Mouse (Mus musculus): ENCODE measurements around the gene Mllt6.
"Not testable (repeated sequence)": the region's sequence is repeated elsewhere in the genome, so short reads cannot be mapped to it uniquely, and the experiment has no call there.

The Mllt6 gene

GRCm38 (mm10) chr11:97695712-97696401 is 32.6 kb downstream of the Mllt6 start:
- no peak for DNase-seq (ENCODE audit: low read depth, low spot score)

DNA sequence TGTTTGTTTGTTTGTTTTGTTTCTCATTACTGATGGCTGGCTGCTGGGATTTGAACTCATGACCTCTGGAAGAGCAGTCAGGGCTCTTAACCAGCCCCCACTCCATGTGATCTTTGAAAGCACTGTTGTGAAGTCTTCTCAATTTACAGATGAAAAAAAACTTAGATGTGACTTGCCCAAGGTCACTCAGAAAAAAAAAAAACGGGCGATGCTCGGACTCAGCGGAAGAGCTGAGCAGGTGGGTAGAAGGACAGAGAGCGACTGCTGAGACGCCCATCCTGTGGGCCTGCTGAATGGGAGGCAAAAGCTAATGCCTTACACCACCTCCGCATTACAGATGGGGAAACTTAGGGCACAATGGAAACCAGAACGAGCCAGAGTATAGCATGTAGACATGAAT is 33.5 kb downstream of the Mllt6 start:
- no peak for DNase-seq (ENCODE audit: low read depth, low spot score)

DNA sequence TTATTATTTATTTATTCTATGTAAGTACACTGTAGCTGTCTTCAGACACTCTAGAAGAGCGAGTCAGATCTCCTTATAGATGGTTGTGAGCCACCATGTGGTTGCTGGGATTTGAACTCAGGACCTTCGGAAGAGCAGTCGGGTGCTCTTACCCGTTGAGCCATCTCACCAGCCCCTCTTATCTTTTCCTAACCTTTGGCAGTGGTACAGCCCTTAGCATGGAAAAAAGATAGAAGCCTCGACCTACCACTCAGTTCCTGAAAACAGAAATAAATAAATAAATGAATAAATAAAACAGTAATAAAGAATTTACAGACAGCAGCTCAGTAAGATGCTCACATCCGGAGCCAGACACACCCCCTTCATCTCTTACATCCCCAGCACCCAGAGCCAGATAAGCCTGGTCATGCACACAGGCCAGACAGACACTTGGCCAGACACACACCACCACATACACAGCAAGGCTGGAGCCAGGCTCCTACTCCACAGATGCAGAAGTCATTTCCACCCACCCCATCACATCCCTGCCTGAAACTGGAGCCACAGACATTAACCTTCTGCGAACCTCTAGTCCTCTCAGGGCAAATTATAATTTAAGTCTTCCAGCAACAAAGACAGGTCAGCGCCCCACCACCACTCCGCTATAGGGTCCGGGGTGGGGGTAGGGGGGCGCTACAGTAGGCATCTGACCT is 34.1 kb downstream of the Mllt6 start:
- DNase-seq (ENCODE audit: low read depth, low spot score) = no peak

DNA sequence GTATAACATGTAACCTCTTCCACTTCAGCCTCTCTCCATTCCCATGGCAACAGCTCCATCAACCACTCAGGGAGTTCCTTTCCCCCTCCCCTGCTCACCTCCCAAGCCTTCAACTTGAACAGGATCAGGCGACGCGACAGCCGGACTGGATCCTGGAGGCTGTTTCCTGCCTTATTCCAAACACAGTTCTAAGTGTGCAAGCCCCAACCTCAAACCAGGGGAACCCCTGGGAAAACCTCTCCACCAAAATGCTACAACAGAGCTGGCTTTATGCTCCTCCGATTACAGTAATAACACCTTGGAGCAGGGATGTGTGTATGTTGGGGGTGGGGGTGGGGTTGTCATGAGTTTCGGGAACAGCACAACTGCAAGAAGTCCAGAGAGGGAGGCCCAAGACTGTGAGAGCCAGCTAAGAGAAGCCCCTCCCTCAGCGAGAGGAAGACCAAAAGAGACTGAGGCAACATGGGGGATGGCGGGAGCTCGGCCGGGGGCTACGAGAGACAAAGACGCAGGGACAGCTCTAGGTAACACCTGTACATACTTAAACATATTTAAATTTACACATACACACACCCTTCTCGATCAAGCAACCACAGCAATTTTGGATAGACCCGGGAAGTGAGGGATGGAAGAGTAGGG is 34.8 kb downstream of the Mllt6 start:
- DNase-seq (ENCODE audit: low read depth, low spot score) = no peak

- no peak for DNase-seq (ENCODE audit: low read depth, low spot score)
Observed at GRCm38 (mm10) chr11:97698741-97699611, 35.8 kb downstream of the Mllt6 start.

GRCm38 (mm10) chr11:97699626-97700002 is 36.4 kb downstream of the Mllt6 start:
- no peak for DNase-seq (ENCODE audit: low read depth, low spot score)

GRCm38 (mm10) chr11:97700003-97700745 is 37.0 kb downstream of the Mllt6 start, which contains the start of gene Pcgf2:
Gene Pcgf2, minus strand, starts transcription at chr11:97700497.
- DNase-seq (ENCODE audit: low read depth, low spot score) = no peak

DNA sequence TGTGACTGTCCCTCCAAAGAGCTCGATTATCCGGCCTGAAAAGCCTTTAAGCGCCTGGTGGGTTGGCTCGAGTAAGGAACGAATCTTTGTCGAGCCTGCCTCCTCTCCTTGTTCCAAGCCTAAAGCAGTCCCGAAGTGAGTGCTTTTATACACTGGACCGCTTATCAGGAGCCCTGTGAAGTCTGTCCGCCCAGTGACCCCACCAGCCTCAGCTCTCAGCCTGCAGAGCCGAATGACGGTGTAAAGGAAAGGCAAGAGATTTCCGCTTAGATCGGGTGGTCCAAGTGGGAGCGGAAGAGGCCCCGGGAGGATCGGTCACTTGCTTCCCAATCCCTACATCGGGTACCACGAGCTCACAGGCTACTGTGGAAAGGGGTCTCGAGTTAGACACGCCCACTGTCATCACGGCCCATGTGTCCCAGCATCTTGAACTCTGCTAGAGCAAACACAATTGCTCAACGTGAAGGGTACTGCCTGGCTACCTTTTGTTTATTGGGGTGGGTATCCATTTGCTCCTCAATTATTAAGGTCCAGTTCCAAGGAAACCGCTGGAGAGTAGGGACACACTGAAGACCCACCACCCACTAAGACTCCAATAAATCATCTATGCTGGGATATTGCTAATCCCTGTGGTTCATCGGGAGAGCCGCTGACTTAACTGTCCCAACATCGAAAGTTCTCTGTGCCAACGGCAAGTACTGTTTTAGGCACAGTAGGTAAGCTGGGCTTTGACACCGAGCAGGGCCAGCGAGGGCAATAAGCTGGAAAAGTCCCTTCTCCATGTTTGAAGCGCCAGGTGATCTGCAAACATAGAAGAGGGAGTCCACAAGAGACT is 37.7 kb downstream of the Mllt6 start:
- DNase-seq (ENCODE audit: low read depth, low spot score) = no peak

- DNase-seq (ENCODE audit: low read depth, low spot score) = no peak
Observed at GRCm38 (mm10) chr11:97701581-97702392, 38.6 kb downstream of the Mllt6 start.

DNA sequence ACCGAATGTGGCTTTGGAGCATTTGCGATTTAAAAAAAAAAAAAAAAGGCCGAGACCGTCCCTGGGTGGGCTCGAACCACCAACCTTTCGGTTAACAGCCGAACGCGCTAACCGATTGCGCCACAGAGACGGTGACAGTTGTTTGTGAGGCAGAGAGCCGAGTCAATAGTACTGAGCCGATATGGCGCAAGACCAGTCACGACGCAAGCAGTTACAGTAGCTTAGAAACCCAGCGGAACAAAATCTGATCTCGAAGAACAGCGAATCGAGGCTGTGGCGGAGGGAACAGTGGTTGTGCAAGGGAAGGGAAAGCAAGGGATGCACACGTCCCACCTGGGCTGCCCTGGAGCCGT is 39.2 kb downstream of the Mllt6 start:
- peak; percentile 32 for DNase-seq (ENCODE audit: low read depth, low spot score)

DNA sequence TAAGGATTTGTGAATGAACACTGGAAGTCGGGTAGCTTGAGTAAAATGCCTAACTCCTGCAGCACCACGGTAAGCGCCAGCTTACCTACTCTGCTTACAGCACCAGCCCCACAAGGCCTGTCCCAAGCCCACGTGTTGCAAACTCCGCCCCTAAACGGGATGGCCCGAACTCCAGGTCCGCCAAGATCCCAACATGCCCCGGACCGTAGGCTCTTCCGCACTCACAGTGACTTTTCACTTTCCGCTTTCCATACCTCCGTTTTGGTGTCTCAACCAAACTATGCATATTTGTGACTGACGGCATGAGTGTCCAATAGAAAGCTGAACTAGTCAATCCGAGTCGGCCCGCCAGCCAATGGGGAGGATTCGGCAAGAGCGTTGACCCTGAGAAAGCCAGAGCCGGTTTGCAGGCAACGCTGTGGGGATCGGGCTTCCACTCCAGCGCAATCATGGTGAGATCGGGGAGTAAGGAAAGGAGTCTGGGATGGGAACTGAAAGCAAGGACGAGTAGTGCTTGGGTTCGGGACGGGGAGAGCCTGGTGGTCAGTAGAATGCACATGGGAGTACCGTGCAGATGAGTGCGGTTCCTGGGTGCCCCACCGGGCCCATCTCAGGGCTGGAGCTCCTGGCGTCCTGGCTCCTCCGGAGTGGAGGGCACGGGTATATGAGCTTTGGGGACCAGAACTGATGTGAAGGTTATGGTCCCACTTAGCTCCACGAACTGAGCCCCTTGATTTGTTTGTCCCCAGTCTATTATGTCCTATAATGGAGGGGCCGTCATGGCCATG is 40.0 kb downstream of the Mllt6 start, which contains the start of gene Psmb3:
Gene Psmb3 (plus strand): TSS at position 361 of the 788 bp plus-strand sequence.
- peak; percentile 99 for DNase-seq (ENCODE audit: low read depth, low spot score)

DNA sequence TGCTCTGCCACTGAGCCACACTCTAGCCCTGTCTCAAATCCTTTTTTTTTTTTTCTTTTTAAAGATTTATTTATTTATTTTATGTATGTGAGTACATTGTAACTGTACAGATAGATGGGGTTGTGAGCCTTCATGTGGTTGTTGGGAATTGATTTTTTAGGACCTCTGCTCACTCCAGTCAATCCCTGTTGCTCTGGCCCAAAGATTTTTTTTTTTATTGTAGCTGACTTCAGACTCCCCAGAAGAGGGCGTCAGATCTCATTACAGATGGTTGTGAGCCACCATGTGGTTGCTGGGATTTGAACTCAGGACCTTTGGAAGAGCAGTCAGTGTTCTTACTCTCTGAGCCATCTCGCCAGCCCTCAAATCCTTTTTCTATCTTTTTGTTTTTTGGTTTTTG is 46.9 kb downstream of the Mllt6 start:
- not testable (repeated sequence) for DNase-seq (ENCODE audit: low read depth, low spot score)

DNA sequence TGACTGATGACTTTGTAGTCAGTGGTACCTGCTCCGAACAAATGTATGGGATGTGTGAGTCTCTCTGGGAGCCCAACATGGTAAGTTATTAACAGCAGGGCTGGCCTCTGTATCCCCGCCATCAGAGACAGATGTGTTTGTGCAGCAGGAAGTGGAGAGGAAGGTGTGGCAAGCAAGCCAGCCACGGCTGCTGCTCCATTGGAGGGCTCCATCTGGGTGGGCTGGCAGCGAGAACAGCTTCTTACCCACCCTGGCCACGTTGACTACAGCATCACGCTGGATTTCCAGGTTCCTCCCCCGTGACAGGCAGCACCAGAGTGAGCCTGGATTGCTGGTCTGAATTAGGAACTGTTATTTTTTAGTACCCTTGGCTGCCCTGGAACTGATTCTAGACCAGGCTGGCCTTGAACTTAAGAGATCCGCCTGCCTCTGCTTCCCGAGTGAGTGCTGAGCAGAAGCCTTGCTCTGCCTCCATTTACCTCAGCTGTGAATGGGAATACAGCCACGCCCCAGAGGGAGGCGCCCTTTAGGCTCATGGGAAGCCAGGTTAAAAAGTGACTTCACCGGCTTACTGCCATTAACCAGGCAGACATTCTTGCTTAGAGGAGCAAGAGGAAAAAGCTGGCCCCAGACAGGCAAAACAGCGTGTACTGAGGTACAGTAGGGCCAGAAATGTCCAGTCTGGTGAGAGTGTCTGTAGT is 48.1 kb downstream of the Mllt6 start:
- no peak for DNase-seq (ENCODE audit: low read depth, low spot score)

GRCm38 (mm10) chr11:97712286-97712685 is 49.1 kb downstream of the Mllt6 start:
- no peak for DNase-seq (ENCODE audit: low read depth, low spot score)

DNA sequence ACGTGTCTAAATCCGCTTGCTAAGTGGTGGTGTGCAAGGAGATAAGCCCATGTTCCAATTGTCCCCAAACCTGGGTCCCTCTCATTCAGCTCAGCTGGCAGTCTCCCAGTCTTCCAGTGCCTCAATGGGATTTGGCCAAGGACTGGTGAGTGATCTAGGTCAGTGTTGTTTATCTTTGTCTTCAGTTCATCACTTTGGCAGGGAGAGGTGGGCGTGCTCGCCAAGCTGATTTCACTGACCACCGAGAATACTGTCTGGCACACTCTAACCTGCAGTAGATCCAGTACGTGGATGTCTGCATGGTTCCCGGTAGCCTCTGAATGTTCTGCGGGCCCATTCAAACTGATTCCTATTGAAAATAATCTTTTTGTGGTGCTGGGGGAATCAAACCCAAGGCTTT is 50.7 kb downstream of the Mllt6 start:
- DNase-seq (ENCODE audit: low read depth, low spot score) = no peak

- DNase-seq (ENCODE audit: low read depth, low spot score) = no peak
Observed at GRCm38 (mm10) chr11:97714356-97714755, 51.1 kb downstream of the Mllt6 start.

GRCm38 (mm10) chr11:97714784-97715760 is 51.9 kb downstream of the Mllt6 start:
- DNase-seq (ENCODE audit: low read depth, low spot score) = no peak

Measured in c-Kit-negative CD71-positive TER-119-positive erythroid progenitor cells, embryonic 14.5 days (primary cell).